Mouse (Mus musculus) brain, embryonic 14.5 days (tissue): ENCODE data around the gene Slc25a41.

ENCODE experiments used
- CTCF ChIP-seq: fragments of 200-500 bp; IDR thresholded peaks from 2 replicates; pipeline ENCODE4 v1.5.1; 2012; ENCODE audit warnings: inconsistent platforms, mild to moderate bottlenecking, moderate library complexity, borderline replicate concordance; ENCODE audit not compliant: insufficient read depth, insufficient read length; ENCODE audit errors: extremely low read depth
- POLR2A ChIP-seq: fragments of 200-500 bp; IDR thresholded peaks from 2 replicates; pipeline ENCODE4 v1.6.1; 2012; ENCODE audit warnings: mild to moderate bottlenecking, inconsistent platforms, borderline replicate concordance; ENCODE audit not compliant: poor library complexity, insufficient read depth, insufficient read length, severe bottlenecking; ENCODE audit errors: extremely low read depth

GRCm38 (mm10) chr17:57081234-57081842, 39.9 kb upstream of the Slc25a41 start:
- TF ChIP-seq CTCF, result no peak
- no peak for TF ChIP-seq POLR2A
